Mouse (Mus musculus): Measurements from ENCODE around the gene Lrrc36.

The Lrrc36 gene

DNA sequence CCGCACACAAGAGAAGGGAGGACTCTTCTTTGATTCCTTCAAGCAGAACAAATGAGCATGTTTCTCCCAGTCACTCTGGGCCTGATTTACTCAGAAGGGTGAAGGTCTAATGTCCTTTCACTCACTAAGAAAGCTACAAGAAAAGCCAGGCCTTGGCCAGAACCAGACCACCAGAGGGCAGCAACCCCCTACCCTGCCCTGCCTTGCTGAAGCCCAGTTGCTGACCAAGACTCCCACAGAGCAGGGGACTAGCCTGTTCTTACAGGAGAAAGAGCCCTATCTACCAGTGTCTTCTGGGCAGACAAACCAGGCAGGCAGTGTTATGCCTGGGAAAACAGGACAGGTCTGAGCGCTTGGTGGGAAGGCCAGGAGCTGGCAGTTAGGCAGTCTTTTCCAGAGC is 71.0 kb downstream of the Lrrc36 start:
- peak; percentile 76 to 78 for DNase-seq

GRCm38 (mm10) chr8:105488082-105488481 is 74.7 kb downstream of the Lrrc36 start:
- DNase-seq = peak in 1 of 2 experiments; percentile 5

GRCm38 (mm10) chr8:105489281-105489680 is 75.9 kb downstream of the Lrrc36 start:
- DNase-seq = no peak

DNA sequence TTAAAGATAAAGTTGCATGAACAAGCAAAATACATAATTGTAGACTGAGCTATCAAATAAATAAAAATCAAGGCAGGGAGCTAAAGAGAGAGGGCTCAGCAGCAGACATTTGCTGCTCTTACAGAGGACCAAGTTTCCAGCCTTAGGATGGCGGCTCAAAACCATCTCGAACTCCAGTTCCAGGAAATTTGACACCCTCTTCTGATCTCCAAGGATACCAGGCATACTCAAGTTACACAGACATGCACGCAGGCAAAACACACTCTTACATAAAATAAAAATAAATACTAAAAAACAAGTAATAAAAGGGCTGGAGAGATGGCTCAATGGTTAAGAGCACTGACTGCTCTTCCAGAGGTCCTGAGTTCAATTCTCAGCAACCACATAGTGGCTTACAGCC is 80.1 kb downstream of the Lrrc36 start:
- DNase-seq = peak in 1 of 2 experiments; percentile 8

- DNase-seq = peak in 1 of 2 experiments; percentile 39
Observed at GRCm38 (mm10) chr8:105494566-105494965, 81.2 kb downstream of the Lrrc36 start.

DNA sequence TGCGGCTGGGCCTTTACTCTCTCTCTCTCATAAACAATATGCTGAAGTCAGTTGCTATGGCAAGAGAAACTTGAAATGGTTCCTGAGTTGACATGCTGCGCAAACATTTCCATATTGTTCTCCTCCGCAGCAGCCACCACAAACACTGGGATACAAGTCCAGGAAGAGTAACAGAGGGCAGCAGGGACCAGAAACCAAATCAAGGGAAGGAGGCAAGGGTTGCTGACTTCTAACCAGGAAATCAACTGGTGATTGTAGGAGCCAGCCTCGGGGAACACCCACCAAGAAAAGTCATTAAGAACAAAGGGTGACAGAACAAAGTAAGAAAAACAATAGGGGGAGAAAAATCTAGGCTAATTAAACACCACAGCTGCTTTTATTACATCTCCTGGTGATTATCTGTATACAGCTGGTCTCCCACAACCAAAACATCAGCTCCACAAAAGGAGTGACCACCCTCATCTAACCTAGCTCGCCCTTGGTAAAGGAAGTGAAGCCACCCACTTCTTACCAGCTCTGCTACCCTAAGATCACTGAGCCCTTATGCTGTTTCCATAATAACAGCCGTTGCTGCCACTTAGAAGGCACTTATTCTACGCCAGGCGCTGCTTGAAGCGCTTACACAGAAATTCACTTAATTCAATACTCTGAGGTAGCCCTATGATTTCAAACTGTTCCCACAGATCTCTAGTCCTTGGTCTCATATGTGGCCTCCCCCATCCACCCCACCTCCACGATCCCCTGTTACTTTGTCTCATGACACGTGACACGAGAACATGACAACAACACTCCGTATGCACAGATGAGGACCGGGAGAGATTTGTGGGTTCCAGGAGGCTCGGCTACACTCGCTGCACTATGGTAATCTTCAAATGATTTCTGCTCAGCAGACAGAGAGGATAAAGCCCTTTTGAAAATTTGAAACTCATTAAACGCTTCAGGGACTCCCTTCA is 82.3 kb downstream of the Lrrc36 start:
- peak; percentile 27 to 39 for DNase-seq

DNA sequence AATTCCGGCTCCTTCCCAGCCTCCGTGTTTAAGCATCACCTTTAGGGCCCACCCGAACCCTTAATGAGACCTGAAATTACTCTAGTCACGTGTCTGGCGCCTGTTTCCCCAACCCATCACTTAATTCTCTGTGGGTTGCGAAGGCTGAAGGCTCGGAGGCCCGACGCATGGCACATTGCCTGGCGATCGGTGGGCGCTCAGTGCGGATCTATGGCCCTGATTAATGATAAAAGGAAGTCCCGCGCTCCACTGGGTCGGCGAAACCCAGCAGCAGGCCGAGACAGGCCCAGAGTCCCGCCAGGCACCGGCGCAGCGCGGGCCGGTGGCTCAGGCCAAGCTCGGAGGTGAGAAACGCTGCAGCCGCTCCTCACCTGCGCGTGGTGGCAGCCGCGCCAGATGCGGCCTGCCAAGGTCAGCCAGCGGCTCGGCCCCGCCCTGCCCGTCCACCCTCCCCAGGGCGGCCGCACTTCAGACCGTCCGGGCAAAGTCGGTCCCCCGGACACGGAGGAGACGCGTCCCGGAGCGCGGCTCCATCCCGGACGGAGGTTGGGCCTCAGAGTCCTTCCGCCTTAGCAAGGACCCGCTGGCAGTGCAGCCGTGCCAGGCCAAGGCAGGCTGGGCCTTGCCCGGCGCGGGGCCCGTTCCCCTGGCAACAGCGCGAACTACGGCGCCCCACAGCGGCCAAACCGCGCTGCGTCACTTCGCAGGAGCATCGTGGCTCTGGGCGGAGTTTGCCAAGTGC is 83.2 kb downstream of the Lrrc36 start, which contains the start of gene Zdhhc1:
Zdhhc1 (minus strand) TSS at position 464 of the 742 bp plus-strand sequence.
- peak; percentile 93 for DNase-seq

DNA sequence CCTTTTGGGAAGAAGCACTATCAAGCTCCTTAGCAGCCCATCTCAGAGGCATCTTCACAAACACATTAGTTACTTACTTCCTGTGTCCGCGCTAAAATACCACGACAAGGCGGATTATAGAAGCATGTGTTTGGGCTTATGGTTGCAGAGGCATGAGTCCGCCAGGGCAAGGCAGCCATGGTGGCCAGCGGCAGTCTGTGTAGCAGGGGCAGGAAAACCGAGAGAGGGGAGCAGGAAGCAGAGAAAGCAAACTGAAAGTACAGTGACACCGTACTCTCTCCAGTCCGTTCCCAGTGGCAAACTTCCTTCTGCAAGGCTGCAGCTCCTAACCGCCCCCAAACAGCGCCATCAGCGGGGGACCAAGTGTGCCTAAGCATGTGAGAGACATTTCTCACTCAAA is 86.4 kb downstream of the Lrrc36 start:
- DNase-seq = peak in 1 of 2 experiments; percentile 23

DNA sequence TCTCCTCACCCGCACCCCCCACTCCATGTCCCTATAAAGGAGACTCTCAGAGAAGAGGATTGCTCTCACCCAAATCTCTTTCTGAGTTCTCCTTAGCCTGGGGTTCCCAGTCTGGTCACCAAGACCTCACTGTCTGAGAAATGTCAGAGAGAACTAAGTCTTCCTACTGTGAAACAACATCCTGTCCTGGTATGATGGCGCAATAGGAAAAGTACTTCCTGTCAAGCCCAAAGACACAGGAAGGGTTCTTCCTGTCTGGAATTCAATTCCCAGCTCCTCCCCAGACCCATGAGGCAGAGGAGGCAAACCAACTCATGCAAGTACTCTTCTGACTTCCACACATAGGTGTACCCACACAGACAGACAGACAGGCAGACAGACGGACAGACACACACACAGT is 91.2 kb downstream of the Lrrc36 start:
- DNase-seq = peak; percentile 18 to 25

DNA sequence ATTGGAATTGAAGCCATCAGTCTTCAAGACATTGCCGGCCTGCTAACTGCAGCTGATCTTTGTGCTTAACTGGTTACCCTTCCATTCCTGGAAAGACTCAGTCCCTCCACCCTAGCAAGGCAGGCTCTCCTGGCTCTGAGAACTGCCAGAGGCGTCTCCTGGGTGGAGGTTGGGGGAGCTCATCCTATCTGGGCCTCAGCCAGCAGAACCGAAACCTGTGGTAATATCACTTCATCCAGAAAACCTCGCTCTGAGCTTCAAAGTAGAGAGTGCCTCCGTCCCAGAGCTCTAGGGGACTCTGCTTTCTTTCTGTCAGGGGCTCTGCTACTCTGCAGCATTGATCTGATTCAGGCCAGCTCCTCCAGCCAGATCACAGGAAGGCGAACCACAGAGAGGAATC is 93.6 kb downstream of the Lrrc36 start:
- peak in 1 of 2 experiments; percentile 18 for DNase-seq

DNA sequence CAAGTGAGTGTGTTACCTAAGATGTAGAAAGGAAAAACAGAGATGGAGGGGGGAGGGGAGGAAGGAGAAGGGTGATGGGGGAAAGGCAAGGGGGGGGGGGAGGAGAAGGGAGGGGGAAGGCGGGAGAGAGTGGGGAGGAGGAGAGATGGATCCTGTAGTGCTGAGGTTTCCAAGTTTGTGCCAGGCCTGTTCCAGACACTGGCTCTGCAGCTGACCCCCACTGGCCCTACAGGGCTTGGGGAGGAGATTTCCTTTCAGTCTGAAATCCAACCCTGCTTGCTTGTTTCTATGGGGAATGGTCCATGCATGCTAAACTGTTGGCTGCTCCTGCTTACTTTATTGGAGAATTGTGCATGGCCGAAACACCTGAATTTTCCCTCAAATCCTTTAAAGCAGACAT is 95.4 kb downstream of the Lrrc36 start:
- no peak for DNase-seq

GRCm38 (mm10) chr8:105509997-105510735 is 96.8 kb downstream of the Lrrc36 start:
- DNase-seq = no peak
